Mouse (Mus musculus) frontal cortex, postnatal 14 days (tissue): ENCODE results near the gene Mocs1.

Experiments
- DNase-seq, 2 experiments: peaks; one replicate each; pipeline ENCODE4 v3.0.0; 2022; ENCODE audit warnings: low spot score in 2 of 2

Mocs1 gene

GRCm38 (mm10) chr17:49481876-49482275 lies 53.7 kb downstream of the Mocs1 start:
- DNase-seq = no peak

GRCm38 (mm10) chr17:49484435-49484834 lies 56.3 kb downstream of the Mocs1 start:
- DNase-seq = no peak

GRCm38 (mm10) chr17:49489098-49489497 lies 60.9 kb downstream of the Mocs1 start:
- DNase-seq = no peak

GRCm38 (mm10) chr17:49493276-49493675 lies 65.1 kb downstream of the Mocs1 start:
- DNase-seq = no peak

- DNase-seq = no peak
Observed at GRCm38 (mm10) chr17:49498169-49498568, 70.0 kb downstream of the Mocs1 start.

GRCm38 (mm10) chr17:49499635-49500034 lies 71.5 kb downstream of the Mocs1 start:
- DNase-seq = no peak

- no peak for DNase-seq
Observed at GRCm38 (mm10) chr17:49500234-49500633, 72.1 kb downstream of the Mocs1 start.

- DNase-seq = no peak
Observed at GRCm38 (mm10) chr17:49503246-49503900, 75.2 kb downstream of the Mocs1 start.
